Mouse (Mus musculus): ENCODE results near the gene Ipmk. TPM values are rescaled to one million over a fixed set of nuclear protein-coding genes. Genes with fewer than 3 reads are reported as not detected.
"Not testable (repeated sequence)": the region's sequence is repeated elsewhere in the genome, so short reads cannot be mapped to it uniquely, and the experiment has no call there.

Gene Ipmk
- polyA plus RNA-seq, 1 experiment from 2014 or later, result 21.0 TPM

GRCm38 (mm10) chr10:71448284-71448683 is 100.7 kb downstream of the Ipmk start:
- H3K36me3 ChIP-seq (replicated peaks; ENCODE audit: control insufficient read depth, insufficient read depth, low read depth, low read length), result no peaks in the 10 kb centered on the region
- H3K4me3 ChIP-seq (ENCODE audit: low read depth, low read length), result no peak overlapping the region
- no peak overlapping the region for H3K4me2 ChIP-seq (ENCODE audit: low read depth, low read length)
- ATAC-seq (replicated peaks; ENCODE audit: insufficient number of reproducible peaks, low FRiP score, low TSS enrichment, low read depth) (no peak), DNase-seq (ENCODE audit: low spot score) (no peak)
- WGBS, result 86% methylated on average over 5 of the region's 5 CpGs
- H3K9me3 ChIP-seq (replicated peaks; ENCODE audit: control insufficient read depth, low read length), result no peaks in the 10 kb centered on the region
- no peaks in the 10 kb centered on the region for H3K4me1 ChIP-seq (ENCODE audit: control insufficient read depth, insufficient read depth, low read length)
- H3K27ac ChIP-seq (replicated peaks; ENCODE audit: low read depth, low read length), result no peak overlapping the region
- H3K9ac ChIP-seq (replicated peaks; ENCODE audit: low read length), result no peak overlapping the region
- H3K27me3 ChIP-seq (ENCODE audit: control insufficient read depth, insufficient read depth, low read length), result no peaks in the 10 kb centered on the region

GRCm38 (mm10) chr10:71455355-71455754 is 107.8 kb downstream of the Ipmk start:
- Histone ChIP-seq H3K4me1 (ENCODE audit: control insufficient read depth, insufficient read depth, low read length) (no peaks in the 10 kb centered on the region), H3K27me3 (ENCODE audit: control insufficient read depth, insufficient read depth, low read length) (no peaks in the 10 kb centered on the region), H3K9ac (replicated peaks; ENCODE audit: low read length) (no peak overlapping the region), H3K36me3 (replicated peaks; ENCODE audit: control insufficient read depth, insufficient read depth, low read depth, low read length) (no peaks in the 10 kb centered on the region), H3K9me3 (replicated peaks; ENCODE audit: control insufficient read depth, low read length) (no peaks in the 10 kb centered on the region), H3K4me3 (ENCODE audit: low read depth, low read length) (no peak overlapping the region), H3K27ac (replicated peaks; ENCODE audit: low read depth, low read length) (no peak overlapping the region), H3K4me2 (ENCODE audit: low read depth, low read length) (no peak overlapping the region)
- ATAC-seq (replicated peaks; ENCODE audit: insufficient number of reproducible peaks, low FRiP score, low TSS enrichment, low read depth) (no peak), DNase-seq (ENCODE audit: low spot score) (no peak)
- 88% methylated on average over 3 of the region's 3 CpGs for WGBS

GRCm38 (mm10) chr10:71462371-71462770 is 114.8 kb downstream of the Ipmk start:
- H3K9me3 ChIP-seq (replicated peaks; ENCODE audit: control insufficient read depth, low read length); DNase-seq (ENCODE audit: low spot score); H3K27me3 ChIP-seq (ENCODE audit: control insufficient read depth, insufficient read depth, low read length); H3K4me2 ChIP-seq (ENCODE audit: low read depth, low read length); H3K36me3 ChIP-seq (replicated peaks; ENCODE audit: control insufficient read depth, insufficient read depth, low read depth, low read length); H3K4me3 ChIP-seq (ENCODE audit: low read depth, low read length); H3K4me1 ChIP-seq (ENCODE audit: control insufficient read depth, insufficient read depth, low read length); ATAC-seq (replicated peaks; ENCODE audit: insufficient number of reproducible peaks, low FRiP score, low TSS enrichment, low read depth); H3K27ac ChIP-seq (replicated peaks; ENCODE audit: low read depth, low read length); H3K9ac ChIP-seq (replicated peaks; ENCODE audit: low read length): not testable (repeated sequence)
- 92% methylated on average over 13 of the region's 13 CpGs for WGBS

GRCm38 (mm10) chr10:71464417-71464816 is 116.9 kb downstream of the Ipmk start:
- Histone ChIP-seq H3K9me3 (replicated peaks; ENCODE audit: control insufficient read depth, low read length) (no peaks in the 10 kb centered on the region), H3K9ac (replicated peaks; ENCODE audit: low read length) (no peak overlapping the region), H3K27me3 (ENCODE audit: control insufficient read depth, insufficient read depth, low read length) (no peaks in the 10 kb centered on the region), H3K27ac (replicated peaks; ENCODE audit: low read depth, low read length) (no peak overlapping the region), H3K4me1 (ENCODE audit: control insufficient read depth, insufficient read depth, low read length) (no peaks in the 10 kb centered on the region), H3K4me3 (ENCODE audit: low read depth, low read length) (no peak overlapping the region), H3K36me3 (replicated peaks; ENCODE audit: control insufficient read depth, insufficient read depth, low read depth, low read length) (no peaks in the 10 kb centered on the region), H3K4me2 (ENCODE audit: low read depth, low read length) (no peak overlapping the region)
- ATAC-seq (replicated peaks; ENCODE audit: insufficient number of reproducible peaks, low FRiP score, low TSS enrichment, low read depth) (no peak), DNase-seq (ENCODE audit: low spot score) (no peak)
- WGBS, result 93% methylated on average over 6 of the region's 6 CpGs

GRCm38 (mm10) chr10:71468315-71468714 is 120.8 kb downstream of the Ipmk start:
- H3K27ac ChIP-seq (replicated peaks; ENCODE audit: low read depth, low read length), result no peak overlapping the region
- H3K4me1 ChIP-seq (ENCODE audit: control insufficient read depth, insufficient read depth, low read length), result no peaks in the 10 kb centered on the region
- H3K4me2 ChIP-seq (ENCODE audit: low read depth, low read length), result no peak overlapping the region
- ATAC-seq (replicated peaks; ENCODE audit: insufficient number of reproducible peaks, low FRiP score, low TSS enrichment, low read depth), result no peak
- H3K27me3 ChIP-seq (ENCODE audit: control insufficient read depth, insufficient read depth, low read length), result no peaks in the 10 kb centered on the region
- no peak overlapping the region for H3K4me3 ChIP-seq (ENCODE audit: low read depth, low read length)
- no peak for DNase-seq (ENCODE audit: low spot score)
- 80% methylated on average over 3 of the region's 3 CpGs for WGBS
- H3K9me3 ChIP-seq (replicated peaks; ENCODE audit: control insufficient read depth, low read length), result no peaks in the 10 kb centered on the region
- H3K36me3 ChIP-seq (replicated peaks; ENCODE audit: control insufficient read depth, insufficient read depth, low read depth, low read length), result no peaks in the 10 kb centered on the region
- H3K9ac ChIP-seq (replicated peaks; ENCODE audit: low read length), result no peak overlapping the region

- no peaks in the 10 kb centered on the region for H3K9me3 ChIP-seq (replicated peaks; ENCODE audit: control insufficient read depth, low read length)
- no peaks in the 10 kb centered on the region for H3K4me1 ChIP-seq (ENCODE audit: control insufficient read depth, insufficient read depth, low read length)
- H3K36me3 ChIP-seq (replicated peaks; ENCODE audit: control insufficient read depth, insufficient read depth, low read depth, low read length), result no peaks in the 10 kb centered on the region
- ATAC-seq (replicated peaks; ENCODE audit: insufficient number of reproducible peaks, low FRiP score, low TSS enrichment, low read depth) (no peak; the same call in 1 of the 2 replicates), DNase-seq (ENCODE audit: low spot score) (peak; percentile 17)
- 73% methylated on average over 13 of the region's 13 CpGs for WGBS
- H3K27me3 ChIP-seq (ENCODE audit: control insufficient read depth, insufficient read depth, low read length), result no peaks in the 10 kb centered on the region
- no peak overlapping the region for H3K4me3 ChIP-seq (ENCODE audit: low read depth, low read length)
- H3K9ac ChIP-seq (replicated peaks; ENCODE audit: low read length), result no peak overlapping the region
- H3K27ac ChIP-seq (replicated peaks; ENCODE audit: low read depth, low read length), result no peak overlapping the region
- no peak overlapping the region for H3K4me2 ChIP-seq (ENCODE audit: low read depth, low read length)
Observed at GRCm38 (mm10) chr10:71469751-71470150, 122.2 kb downstream of the Ipmk start.

- WGBS, result 87% methylated on average over 6 of the region's 6 CpGs
- no peak overlapping the region for H3K4me2 ChIP-seq (ENCODE audit: low read depth, low read length)
- H3K4me3 ChIP-seq (ENCODE audit: low read depth, low read length), result no peak overlapping the region
- H3K4me1 ChIP-seq (ENCODE audit: control insufficient read depth, insufficient read depth, low read length), result no peaks in the 10 kb centered on the region
- no peaks in the 10 kb centered on the region for H3K27me3 ChIP-seq (ENCODE audit: control insufficient read depth, insufficient read depth, low read length)
- ATAC-seq (replicated peaks; ENCODE audit: insufficient number of reproducible peaks, low FRiP score, low TSS enrichment, low read depth) (no peak), DNase-seq (ENCODE audit: low spot score) (no peak)
- H3K27ac ChIP-seq (replicated peaks; ENCODE audit: low read depth, low read length), result no peak overlapping the region
- no peaks in the 10 kb centered on the region for H3K9me3 ChIP-seq (replicated peaks; ENCODE audit: control insufficient read depth, low read length)
- H3K36me3 ChIP-seq (replicated peaks; ENCODE audit: control insufficient read depth, insufficient read depth, low read depth, low read length), result no peaks in the 10 kb centered on the region
- H3K9ac ChIP-seq (replicated peaks; ENCODE audit: low read length), result no peak overlapping the region
Observed at GRCm38 (mm10) chr10:71472033-71472432, 124.5 kb downstream of the Ipmk start.

- DNase-seq (ENCODE audit: low spot score) (no peak), ATAC-seq (replicated peaks; ENCODE audit: insufficient number of reproducible peaks, low FRiP score, low TSS enrichment, low read depth) (no peak)
- no peak overlapping the region for H3K4me2 ChIP-seq (ENCODE audit: low read depth, low read length)
- H3K9me3 ChIP-seq (replicated peaks; ENCODE audit: control insufficient read depth, low read length), result no peaks in the 10 kb centered on the region
- no peak overlapping the region for H3K27ac ChIP-seq (replicated peaks; ENCODE audit: low read depth, low read length)
- H3K36me3 ChIP-seq (replicated peaks; ENCODE audit: control insufficient read depth, insufficient read depth, low read depth, low read length), result no peaks in the 10 kb centered on the region
- H3K9ac ChIP-seq (replicated peaks; ENCODE audit: low read length), result no peak overlapping the region
- WGBS, result 89% methylated on average over 13 of the region's 13 CpGs
- H3K4me3 ChIP-seq (ENCODE audit: low read depth, low read length), result no peak overlapping the region
- H3K4me1 ChIP-seq (ENCODE audit: control insufficient read depth, insufficient read depth, low read length), result no peaks in the 10 kb centered on the region
- no peaks in the 10 kb centered on the region for H3K27me3 ChIP-seq (ENCODE audit: control insufficient read depth, insufficient read depth, low read length)
Observed at GRCm38 (mm10) chr10:71473590-71473989, 126.0 kb downstream of the Ipmk start.
